Mouse (Mus musculus): ENCODE data around the gene Stau1.
"Not testable (repeated sequence)": the region's sequence is repeated elsewhere in the genome, so short reads cannot be mapped to it uniquely, and the experiment has no call there.

The Stau1 gene

DNA sequence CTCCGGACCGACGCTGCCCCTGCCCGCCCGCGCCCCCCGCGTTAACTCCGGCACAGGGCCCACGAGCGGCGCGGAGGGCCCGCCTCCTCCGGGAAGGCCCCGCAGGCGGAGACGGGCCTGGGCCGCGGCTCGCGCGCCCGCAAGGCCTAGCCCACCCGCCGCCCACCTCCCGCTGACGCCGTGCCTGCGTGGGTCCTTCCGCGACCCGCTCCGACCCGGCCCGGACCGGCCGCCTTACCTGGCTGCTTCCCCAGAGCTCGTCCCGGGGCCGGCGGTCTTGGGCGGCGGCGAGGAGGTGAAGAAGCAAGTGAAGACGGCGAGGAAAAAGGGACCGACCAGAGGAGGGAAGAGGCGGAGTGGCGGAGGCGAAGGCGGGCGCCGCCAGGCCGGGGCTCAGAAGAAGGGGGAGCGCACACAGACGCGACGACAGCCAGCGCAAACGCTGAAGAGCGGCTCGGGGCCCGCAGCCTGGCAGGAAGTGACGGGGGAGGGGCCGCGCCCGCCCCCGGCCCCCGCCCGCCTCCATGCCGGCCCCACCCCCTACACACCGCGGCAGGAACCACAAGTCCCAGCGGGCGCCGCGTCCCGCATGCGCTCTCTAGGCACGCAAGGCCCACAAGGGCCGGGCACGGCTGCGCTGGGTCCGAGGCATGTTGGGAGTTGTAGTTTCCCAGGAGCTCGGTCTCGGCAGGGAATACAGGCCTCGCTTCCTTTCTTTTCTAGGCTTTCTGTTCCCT lies at the start of gene Stau1:
Gene Stau1, minus strand, starts transcription at position 504 of the 737 bp plus-strand sequence.
- DNase-seq = peak; percentile 93 to 95

DNA sequence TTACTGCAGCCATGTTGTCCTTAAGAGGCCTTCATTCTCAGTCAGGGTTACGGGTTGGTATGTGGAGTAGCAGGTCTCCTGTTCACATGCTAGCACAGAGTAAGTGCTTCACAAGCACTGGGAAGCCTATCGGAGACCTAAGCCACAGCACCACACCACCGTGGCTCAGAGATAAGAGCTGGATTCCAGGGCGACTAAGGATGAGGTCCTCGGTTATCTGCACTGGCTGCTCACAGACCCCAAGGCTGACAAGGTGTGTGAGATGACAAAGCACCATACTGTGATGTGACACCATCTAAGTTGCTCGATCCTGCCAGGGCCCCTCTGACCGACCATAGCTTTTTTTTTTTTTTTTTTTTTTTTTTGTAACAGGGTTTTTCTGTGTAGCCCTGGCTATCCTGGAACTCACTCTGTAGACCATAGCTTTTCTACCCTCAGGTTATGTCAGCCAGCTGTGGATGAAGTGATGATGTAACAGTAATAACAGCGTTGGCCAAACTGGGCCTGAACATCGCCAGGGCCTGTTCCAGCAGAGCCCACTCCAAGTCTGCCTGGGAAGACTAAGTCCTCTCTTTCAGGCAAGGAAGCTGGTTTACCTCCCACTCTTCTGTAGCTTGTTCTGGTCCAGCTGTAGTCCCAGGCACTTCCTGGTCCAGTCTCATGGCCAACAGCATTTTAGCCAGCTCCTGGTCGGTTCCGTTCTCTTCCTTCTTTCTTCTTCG lies 47.5 kb upstream of the Stau1 start:
- DNase-seq = no peak

DNA sequence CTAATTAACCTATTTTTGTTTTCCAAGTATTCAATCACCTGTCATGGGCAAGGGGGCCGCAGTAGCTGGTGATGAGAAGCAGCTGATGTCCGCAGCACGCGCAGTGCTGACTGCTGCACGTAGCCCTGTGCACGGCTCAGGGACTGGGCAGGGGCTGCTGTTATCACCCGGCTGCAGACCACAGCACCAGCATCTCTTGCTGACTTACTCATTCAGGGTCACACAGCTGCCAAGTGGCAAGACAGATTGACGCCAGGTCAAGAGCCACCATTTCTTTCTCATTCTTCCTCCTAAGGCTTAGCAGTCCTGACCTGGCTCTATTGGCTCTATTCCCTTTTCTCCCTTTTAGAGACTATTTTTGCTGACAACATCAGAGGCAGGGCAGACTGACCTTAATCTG lies 43.3 kb upstream of the Stau1 start:
- no peak for DNase-seq

GRCm38 (mm10) chr2:167038716-167039115 lies 42.6 kb upstream of the Stau1 start:
- peak in 1 of 2 experiments; percentile 19 for DNase-seq

DNA sequence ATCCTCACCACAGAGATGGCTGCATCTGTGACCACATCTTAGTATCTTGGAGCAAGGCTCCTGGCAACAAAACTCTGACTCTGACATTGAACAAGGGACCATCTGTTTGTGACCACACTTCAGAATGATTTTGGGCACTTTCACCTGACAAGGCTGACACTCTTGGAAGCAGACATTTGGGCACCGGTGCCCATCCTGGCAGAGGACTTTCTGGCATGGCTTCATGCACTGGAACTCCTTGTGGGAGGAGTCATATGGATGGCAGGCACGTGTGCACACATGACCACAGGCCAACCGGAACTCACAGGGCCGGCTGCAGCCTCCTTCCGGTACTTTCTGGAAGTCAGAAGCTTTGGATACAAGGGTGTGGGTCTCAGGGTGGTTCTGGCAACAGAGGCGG lies 42.2 kb upstream of the Stau1 start:
- peak; percentile 23 to 43 for DNase-seq

GRCm38 (mm10) chr2:167037710-167038109 lies 41.6 kb upstream of the Stau1 start:
- no peak for DNase-seq

DNA sequence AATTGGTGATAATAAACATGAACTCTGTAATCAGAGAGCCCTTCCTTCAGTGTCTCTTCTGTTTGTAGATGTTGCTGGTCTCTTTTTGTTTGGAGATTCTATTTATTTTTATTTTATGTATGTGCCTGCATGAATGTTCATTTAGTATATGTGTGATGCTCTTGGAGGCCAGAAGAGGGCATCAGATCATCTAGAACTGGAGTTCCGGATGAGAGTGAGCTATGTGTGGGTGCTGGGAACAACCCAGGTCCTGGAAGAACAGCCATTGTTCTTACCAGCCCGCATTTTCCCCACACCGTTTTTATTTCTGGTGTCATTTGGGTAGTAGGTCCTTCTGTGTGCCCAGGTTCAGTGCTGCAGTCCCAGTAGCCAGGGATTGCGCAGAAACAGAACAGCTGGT lies 34.4 kb upstream of the Stau1 start:
- DNase-seq = no peak

DNA sequence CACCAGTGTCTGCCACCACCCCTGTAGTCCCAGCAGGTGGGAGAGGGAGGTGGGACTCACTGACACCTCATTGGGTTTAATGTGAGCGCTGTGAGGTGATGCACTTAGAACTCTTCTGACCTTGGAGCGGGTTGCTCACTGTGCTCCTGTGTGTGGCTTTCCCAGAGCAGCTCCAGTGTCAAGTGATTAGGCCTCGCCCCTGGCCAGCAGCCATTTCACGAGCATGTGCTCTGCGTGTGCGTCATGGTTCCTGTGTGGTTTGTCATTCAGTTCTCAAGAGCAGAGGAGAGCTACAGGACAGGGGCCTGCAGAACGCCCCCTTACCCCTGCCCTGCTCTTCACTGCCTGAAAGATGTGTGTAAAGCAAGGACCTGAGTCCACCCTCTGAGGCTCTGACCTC lies 32.5 kb upstream of the Stau1 start:
- DNase-seq = no peak

DNA sequence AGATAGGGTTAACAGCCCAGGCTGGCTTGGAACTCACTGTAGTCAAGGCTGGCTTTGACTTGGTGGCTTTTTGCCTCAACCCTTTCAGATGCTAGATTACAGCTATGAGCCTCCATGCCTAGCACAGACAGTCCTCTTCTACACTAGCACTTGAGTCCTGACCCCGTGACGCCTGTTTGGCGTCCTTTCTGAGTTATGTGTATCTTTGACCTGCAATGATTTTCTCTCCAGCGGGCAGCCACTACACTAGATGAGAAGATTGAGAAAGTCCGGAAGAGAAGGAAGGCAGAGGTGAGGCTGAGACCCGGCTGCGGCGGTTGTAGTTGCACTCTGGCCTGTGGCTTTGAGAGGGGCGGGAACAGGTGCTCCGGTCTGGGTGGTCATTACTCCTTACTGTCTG lies 23.3 kb upstream of the Stau1 start:
- DNase-seq = no peak

- DNase-seq = no peak
These were observed 19.3 kb upstream of the Stau1 start for GRCm38 (mm10) chr2:167015382-167015718.

- DNase-seq = peak; percentile 92
These were observed 18.7 kb upstream of the Stau1 start, which contains the start of gene Ddx27 for GRCm38 (mm10) chr2:167014702-167015381. TSS of gene Ddx27 (plus strand) at chr2:167015193.

GRCm38 (mm10) chr2:167010546-167010945 lies 14.4 kb upstream of the Stau1 start:
- DNase-seq = no peak

GRCm38 (mm10) chr2:167009483-167009882 lies 13.4 kb upstream of the Stau1 start:
- DNase-seq = no peak

DNA sequence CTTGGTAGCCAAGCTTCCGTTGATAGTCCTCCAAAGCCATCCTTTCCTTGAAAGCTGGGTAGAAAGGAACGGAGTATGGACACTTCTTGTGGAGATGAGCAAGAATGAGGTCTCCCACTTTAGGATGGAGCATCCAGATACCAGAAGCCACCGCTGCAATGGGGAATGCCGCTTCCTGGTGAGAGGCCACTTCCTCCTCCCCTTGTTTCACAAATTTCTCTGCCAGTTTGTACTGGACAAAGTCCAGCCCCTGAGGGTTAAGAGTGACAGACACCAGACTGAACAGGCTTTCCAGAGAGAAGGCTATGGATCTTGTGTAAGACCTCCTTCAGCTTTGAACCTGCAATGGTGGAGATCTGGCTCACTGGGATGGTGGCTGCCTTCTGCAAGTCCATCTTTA lies 11.5 kb upstream of the Stau1 start:
- not testable (repeated sequence) for DNase-seq

DNA sequence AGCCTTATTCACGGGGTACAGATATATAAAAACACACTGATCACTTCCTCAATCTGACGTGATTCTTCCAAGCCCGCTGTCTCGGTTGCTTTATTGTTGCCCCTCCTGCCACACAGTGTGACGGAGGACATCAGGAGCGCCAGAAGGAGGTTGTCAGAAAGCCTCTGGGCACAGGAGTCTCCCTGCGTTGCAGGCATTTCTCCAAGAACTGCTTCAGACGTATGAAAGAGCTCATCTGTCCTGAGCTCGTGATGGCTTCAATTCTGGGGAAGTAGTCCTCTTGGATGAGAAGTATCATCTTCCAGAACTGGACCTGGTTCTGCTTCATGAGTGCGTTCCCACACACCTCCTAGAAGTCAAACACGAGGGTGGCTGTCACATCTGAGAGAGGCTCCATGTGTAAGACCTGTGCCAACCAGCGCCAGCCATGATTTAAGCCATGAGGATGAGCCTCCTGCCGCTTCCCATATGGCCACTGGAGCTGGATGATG lies 10.9 kb upstream of the Stau1 start:
- peak; percentile 63 to 66 for DNase-seq

DNA sequence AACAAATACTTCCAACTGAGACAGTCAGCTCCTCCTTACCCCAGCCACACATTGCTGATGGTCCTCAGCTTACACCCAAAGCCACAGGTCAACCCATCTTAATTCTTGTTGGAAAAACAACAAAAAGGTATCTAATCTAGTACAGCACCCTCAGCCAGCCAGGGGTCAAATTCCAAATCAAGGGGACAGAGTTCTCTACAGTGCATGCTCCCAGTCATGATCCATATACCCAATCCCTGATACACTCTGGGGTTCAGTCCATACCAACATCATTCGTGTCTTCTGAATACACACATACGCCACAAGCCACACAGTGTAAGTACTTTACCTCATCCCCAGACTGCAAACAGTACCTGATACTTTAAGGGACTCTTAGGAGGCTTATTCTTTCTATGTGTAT lies 10.3 kb upstream of the Stau1 start:
- DNase-seq = no peak

DNA sequence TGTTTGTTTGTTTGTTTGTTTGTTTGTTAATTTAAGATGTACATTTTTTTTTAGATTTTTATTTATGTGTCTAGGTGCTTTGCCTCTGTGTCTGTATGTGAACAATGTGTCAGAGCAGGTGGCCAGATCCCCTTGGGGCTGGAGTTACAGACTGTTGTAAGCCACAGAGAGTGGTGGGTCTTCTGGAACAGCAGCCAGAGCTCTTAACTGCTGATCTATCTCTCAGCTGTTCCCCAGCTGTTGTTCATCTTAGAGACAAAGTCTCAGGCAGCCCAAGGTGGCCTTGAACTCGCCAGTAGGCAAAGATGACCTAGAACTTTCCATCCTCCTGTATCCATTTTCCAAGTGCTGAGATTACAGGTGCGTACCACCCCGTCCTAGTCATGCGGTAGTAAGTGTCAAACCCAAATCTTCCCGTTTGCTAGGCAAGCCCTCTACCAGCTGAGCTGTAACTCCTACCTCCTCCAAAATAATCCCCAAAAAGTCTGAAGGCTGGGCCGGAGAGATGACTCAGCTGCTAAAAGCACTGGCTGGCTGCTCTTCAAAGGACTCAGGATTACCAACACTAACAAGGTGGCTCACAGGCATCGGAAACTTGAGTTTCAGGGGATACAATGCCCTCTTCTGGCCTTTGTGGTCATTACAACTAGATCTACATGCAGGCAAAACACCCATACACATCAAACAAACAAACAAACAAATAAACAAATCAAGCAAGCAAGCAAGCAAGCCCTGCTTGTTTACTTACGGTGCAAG lies 8.2 kb upstream of the Stau1 start:
- peak; percentile 49 to 83 for DNase-seq

DNA sequence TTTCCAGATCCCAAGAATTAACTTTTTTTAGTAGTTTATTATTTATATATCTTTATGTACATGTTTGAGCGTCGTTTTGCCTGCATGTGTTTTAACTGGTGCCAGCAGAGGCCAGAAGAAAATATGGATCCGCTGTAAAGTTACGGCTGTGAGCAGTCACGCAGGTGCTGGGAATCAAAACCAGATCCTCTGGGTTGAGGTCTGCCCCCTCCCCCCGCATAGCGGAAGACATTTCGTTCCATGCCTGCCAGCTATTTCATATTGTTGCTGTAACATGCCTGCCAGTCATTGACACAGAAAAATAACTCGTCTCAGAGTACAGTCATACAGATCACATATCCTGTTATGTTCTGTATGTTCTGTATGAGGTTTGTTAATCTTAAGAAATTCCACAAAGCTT lies 5.4 kb upstream of the Stau1 start:
- DNase-seq = no peak

GRCm38 (mm10) chr2:166996533-166996894 lies 415 bp upstream of the Stau1 start:
- DNase-seq = no peak

DNA sequence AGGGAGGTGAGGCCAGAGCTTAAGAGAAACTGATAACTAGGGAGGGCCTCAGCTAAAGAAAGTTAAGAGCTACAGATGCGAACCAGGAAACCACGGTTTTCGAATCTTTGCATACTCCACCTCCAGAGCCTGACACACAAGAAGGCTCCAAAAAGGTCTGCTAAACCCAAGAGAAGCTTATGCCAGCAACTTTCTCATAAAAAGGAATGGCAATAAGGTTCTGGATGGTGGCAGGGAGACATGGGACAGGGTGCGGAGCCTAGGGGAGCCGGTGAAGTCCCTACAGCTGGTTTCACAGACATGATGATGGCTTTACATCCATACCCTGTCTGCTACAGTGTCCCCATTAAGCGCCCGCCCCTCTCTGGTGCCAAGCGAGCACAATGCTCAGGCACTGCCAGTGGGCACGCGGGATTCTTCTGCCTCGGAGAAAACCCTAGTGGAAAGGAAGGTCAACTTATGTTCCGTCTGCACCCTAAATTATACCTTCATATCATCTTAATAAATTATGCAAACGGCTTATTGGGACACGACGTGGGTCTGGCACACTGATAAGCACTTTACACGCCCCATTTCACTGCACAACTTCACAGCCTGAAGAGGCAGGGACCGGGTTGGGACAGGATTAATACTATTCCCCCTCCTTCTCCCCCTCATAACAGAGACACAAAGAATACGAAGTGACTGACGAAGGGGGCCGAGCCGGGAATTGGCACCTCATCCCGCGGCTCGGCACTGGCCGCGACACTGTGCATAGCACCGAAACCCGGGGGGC lies 891 bp downstream of the Stau1 start:
- DNase-seq = peak; percentile 21 to 23

GRCm38 (mm10) chr2:166991945-166992344 lies 4.2 kb downstream of the Stau1 start:
- DNase-seq = no peak

- DNase-seq = no peak
These were observed 5.2 kb downstream of the Stau1 start for GRCm38 (mm10) chr2:166990861-166991260.

All from cerebellum, postnatal 36 days (tissue).